Mouse (Mus musculus) MEL-GATA-1-ER (cell line): ENCODE data around the gene BC052040.

Experiments used
- DNase-seq: peaks from one replicate; pipeline ENCODE4 v3.0.0-alpha.2; 2012; ENCODE audit warnings: low read depth; ENCODE audit errors: extremely low read depth

The BC052040 gene

DNA sequence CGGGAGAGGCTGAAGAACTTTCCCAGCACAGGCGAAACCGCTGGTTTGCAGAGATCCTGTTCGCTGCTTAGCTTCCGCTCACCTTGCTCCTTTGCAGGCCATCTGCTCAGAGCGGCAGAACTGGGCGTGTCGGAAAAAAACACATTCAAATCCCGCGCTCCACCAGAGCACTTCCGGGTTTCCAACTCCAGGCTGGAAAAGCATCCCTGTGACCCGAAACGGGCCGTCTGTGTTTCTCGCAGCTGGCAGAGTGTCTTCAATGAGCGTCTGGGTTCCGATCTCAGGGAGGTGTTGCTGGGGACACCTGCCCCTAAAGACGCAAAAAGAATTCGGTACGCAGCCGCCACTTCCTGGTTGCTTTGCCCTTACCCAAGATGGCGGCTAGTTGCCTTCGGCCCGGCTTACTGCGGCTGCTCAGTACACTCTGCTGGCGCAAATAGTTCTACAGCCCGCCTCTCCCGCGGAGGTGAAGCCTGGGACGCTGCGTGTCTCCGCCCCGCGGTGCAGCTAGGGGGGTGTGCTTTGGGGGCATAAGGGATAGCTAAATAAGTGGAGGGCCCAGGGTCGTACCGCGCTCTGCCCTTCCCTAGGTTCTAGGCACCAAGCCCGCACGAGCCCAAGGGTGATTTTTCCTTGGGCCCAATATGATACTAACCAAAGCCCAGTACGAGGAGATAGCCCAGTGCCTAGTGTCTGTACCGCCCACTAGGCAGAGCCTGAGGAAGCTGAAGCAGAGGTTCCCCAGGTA is at the start of gene BC052040:
BC052040 (plus strand) TSS at position 476 of the 748 bp plus-strand sequence.
- peak; percentile 81 for DNase-seq

DNA sequence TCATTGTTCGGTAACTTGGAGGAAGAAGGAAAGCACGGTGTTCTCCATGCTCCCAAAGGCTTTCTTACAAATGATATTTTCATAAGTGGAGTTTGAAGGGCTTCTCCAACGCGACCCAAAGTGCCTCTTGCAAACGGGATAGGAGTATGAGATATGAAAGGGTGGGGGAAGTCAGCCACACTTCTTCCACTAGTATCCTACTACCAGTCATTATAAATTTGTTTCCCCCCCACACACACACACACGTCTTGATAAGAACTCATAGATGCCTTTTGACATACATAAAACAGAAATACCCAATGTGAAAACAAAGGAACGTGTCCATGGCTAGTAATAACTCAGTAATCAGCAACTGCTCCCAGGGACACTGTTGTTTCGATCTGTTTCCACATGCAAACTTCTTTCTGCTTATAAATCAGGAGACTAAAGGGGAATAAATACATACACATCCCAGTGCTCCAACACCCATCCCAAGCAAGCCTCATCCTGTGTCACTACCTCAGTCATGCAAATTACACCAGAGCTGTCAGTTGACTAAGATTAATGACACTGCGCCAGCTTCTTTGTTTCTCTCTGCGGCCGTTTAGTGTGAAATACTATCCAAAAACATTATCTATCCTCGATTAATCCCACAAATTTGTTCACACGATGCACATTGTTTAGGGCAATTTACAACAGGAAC is 43.4 kb upstream of the BC052040 start:
- DNase-seq = no peak

DNA sequence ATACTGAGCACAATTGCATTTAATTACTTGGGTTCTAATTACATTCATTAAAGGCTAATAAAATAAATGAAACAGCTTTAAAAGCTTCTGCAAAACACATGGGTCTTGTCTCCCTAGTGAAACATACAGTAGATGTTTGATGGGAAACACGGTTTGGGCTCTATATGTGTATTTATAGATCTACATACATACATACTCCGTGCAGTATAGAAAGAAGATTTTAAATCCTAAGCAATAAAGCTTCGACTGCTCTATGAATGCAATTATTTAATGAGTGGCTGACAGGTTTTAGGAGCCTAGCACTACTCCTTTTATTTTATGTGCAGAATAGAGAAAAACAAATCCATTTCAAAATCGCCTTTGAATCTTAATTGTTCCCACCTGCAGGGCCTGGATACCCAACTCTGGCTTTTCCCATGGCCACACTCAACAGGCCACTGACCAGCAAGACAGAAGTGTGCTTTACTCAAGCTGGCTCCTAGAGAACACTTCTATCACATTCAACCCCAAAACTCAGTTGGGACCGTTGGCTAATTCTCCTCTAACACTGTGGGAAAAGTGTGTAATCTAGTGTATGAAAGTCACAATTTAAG is 42.7 kb upstream of the BC052040 start:
- DNase-seq = no peak

DNA sequence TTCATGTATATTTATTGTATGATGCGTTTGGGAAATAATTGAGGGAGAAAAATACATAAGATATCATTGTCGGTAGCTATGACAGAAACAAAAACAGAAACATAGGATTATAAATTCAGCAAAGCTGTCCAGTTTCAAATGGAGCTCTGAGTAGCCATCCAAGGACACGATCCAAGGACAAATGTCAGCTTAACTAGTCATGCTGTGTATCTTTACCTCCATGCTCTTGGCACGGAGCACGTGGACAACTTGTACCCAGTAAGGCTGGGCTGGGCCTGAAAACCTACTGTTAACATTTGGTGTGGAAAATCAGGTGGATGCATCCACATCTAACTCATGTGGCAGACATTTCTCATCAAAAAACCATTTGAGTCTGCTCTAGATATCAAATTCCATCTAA is 41.8 kb upstream of the BC052040 start:
- DNase-seq = no peak

DNA sequence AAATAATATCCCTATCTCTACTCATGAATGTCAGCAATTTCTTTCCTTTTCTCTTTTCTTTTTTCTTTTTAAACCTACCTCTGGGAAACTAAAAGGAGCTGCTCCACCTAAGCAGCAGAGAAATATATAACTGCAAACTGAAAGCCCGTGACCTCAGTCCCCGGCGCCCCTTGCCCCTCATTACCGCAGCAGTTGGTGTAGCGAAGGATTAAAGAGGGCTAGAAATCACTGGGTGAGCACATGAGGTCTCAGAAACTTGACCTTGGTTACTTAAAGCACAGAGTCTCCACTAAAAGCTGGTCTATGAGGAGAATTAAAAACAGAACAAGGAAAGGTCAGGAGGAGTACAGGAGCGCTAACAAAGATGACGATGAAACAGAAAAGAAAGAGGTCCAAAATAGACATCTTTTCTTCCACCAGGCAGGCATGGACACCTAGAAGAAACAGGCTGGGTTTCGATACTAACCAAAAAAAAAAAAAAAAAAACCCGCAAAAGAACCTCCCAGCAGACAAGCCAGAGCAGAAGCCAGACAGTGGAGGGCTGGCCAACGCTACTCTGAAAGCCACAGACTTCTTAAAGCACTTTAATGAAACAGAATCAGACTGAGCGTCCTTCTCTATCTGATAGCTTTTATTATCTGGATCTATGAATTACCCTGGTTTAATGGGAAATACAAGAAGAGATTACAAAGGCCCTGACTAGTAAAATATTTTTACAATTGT is 39.0 kb upstream of the BC052040 start:
- no peak for DNase-seq

DNA sequence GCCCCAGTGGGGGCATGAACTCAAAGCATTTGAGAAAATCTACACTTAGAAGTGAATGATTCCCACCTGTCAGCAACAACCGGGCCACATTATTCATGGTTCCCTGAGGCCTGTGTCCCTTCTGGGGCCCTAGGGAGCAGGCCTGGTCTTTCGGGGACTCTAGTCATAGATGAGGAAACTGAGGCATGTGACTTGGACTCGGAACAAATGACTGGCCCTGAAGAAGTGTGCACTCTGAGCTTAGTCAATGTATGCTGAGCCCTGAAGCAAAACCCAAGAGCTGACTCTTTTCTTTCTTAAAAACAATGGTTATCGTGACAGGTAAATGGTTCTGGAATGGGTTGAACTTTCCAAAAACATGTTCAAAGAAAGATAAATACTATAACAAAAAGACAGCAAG is 38.3 kb upstream of the BC052040 start:
- DNase-seq = no peak

DNA sequence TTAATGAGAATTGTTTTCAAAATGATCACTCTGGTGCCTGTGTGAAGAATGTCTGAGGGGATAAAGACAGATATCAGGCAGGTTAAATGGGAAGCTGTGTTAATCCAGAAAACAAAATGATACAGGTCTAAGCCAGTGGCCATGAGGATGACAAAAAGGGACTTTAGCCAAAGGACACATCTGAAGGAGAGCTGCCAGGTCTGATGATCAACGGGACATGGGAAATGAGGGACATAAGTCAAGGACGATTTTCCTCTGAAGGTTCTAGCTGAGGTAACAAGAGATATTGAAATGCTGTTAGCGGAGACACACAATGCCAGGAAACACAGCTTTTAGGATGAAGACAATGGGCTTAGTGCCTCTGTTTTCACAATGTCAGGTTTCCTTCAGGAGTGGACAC is 29.6 kb upstream of the BC052040 start:
- no peak for DNase-seq

DNA sequence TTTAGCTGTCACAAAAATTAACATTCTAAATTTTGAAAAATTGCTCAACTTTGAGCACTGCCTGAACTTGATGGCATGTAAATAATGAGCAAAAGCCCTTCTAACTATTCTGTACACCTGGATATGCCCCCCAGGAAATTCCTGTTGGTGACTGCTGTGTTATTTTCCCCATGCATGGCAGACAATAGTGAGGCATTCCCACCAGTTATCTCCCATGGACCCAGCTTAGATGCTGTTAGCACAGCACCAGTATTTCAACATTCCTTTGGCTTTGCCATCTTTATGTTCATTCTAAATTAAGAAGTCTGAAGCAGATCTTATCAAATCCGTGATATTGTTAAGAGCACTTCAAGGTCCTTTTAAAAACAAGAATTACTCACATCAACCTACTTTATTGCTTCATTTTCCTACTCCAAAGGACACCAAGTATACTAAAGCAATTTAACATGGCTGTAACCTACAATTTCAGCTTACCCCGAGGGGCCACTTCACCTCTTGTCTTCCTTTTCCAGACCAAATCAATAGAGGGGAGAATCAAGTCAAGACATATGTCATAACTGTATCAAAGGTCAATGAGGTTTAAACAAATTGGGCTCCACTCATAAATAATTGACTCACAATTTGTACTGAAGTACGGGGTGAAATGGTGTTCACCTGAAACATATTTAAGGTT is 19.2 kb upstream of the BC052040 start:
- DNase-seq = no peak

DNA sequence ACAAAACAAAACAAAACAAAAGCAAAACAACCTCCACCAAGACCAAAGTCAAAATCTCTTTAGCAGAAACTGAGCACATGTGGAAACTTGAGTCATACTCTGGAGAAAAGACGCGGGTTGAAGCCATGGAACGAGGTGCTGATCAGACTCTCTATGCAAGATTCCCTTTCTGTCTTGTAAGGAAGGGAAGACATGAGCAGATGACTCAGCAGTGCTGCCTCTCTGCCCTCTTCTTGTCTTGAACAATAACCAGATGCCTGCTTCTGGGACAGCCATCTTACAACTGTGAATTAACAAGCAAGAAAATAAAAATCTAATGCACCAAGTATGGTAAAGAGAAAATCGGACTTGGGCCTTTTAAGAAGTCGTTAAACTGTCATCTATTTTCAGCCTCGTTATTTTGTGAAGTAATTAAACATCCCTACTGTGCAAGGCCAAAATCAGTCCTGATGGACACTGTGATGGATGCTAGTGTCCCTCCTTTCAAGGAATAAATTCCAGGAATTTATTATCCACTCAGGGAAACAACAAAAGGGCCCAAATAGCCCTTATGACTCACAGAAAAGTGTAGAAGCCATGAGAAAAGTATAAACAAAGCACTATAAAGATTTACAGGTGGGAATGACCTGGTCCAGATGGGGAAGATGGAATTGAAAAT is 18.0 kb upstream of the BC052040 start:
- no peak for DNase-seq

DNA sequence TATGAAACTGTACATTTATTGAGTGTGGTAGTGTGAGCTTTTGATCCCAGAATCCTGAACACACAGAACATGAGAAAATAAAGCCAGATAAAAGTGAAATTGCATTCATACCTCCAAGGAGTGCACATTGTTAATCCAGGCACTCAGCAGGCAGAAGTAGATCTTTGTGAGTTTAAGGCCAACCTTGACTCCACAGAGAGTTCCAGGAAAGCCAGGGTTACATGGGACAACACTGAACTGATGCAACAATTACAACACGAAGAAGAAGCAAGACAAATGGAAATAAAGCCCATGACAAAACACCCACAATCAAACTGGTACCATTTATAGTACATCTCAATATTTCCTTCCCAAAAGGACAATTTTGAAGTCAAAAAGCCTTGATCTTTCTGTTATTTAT is 9.5 kb upstream of the BC052040 start:
- no peak for DNase-seq

DNA sequence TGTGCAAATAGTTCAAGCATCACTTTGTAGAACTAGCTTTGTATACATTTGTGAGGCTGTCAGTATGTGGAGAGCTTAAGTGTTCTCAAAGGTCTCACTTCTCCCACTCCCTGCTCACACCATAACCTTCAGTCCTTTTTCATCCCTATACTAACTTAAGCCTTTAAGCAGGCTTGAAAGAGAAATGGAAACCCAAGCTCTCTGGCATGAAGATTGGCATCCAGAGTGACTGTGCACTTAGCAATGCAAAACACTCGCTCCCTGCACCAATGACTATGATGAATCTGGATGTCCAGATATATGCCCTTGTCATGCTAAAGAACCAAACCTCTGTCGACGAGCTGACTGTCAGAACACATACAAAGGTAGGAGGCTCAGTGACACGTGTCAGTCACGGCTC is 6.7 kb upstream of the BC052040 start:
- no peak for DNase-seq

DNA sequence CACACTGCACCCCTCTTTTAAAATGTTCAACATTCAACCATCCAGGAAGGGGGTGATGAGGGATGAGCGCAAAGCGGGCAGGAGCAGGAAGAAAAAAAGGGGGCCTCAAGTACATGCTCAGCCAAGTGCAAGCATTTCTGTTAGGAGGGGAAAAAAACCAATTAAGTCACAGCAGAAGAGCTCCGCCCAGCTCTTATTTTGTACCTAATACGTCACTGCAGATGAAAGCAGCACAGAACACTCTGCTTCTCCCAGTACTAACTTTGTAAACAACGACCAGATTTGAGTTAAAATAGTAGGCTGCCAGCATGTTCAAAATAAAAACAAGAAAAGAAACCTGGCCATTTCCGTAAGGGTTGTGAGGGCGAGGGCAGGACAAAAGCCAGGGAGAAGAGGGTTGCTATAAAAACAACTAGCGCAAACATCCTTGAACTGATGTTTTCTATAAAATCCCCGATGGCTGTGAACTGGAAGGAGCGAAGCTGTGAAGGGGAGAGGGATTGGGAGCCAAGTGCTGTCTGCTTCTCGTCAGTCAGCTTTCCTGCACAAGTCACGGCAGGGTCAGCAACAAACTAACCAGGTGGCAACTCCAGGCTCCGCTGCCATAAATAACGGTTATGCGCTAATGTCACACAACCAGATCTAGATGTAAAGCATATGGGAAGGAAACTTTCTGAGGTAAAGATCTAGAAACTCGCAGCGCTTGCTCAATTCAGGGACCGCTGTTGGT is 2.2 kb upstream of the BC052040 start:
- no peak for DNase-seq

DNA sequence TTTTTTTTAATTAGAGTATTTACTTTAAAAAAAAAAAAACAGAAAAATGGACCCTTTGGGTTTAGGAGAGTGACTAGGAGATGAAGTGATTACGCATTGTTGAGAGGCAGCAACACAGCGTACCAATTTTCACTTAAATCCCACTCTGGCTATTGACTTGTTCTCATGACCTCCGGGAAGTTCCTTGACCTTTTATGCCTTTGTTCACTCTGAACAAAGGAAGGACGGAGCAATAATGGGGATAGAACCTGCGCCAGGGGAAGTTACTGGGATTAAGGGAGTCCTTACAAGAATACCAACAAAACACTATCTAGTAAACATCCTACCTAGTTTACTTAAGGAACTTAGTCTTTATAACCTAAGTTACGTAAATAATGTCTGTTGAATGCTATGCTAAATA is 1.5 kb upstream of the BC052040 start:
- DNase-seq = no peak

DNA sequence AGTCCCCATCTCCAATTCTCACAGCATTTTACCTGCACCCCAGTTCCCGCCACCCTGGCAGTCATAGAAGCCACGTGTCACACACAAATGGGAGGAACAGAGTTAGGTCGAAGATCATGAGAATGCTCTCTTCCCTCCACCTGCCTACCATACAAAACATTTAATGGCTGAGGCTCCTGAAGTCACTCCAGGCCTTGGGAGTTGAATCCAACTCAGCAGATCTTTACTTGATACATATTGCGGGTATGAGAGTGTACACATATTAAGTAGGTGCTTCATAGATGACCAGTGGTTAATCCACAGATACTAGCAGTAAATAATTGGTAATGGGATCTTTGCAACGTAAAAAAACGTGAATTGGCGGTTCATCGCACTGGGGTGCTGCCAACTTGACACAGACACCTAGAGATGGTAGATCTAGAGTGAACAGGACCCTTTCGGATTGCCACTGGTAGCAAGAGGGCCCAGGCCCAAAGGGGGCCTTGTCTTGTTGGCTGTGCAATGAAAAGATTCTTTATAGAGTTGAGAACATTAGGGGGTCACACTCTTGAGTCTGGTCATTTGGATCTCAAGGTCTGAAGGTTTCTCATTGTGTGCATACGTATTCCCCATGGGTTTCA is 583 bp downstream of the BC052040 start:
- no peak for DNase-seq

DNA sequence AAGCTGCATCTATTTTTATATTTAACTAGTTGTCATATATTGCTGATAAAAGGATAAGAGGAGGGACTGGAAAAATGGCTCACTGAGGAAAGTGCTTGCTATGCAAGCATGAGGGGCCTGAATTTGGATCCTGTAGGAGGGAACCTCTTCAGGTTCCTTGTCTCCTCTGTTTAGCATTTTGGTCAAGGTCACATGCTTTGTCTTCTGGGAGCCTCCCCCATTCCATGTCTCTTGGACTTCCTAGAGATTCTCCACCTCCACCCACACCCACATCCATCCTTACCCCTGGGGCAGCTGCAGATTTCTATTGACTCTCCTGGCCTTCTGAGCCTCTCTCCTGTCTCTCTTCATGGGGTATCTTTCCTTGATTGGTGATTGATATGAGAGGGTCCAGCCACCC is 2.3 kb downstream of the BC052040 start:
- DNase-seq = no peak

DNA sequence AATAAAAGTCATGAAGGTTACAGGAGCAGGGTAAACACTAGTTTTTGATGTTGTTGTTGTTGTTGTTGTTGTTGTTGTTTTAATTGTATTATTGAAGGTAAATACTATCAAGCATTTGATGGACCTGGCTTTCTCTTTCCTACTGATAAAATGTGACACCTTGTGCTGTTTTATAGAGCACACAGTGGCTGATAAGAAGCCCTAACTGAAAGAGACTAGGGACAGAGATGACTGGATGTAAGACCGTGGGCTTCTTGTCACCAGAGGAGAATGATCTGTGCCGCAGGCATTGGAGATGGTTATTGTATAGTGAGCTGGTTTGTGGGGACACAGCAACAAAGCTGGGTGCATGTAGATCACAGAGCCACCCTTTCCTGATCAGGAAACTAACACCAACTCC is 9.1 kb downstream of the BC052040 start:
- no peak for DNase-seq

DNA sequence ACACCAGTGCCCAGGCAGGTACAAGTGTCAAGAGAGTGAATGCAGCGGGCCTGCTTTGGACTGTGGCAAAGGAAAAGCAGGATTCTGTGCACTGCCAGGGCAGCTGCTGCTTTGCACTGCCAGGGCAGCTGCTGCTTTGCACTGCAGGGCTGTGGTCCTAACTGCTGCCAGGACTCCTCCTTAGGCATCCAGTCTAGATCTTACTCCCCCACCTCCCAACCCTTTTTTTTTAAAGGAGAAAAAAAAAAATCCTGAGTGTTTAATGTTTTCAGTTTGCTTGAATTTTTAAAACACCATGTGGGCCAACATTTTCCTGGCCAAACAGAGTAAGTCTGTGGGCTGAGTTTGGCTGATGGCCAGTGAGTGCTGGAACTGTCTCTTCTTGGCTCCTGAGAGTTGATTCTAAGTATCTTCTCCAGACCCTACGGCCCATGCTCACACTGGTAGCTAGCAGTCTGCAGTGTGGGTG is 11.2 kb downstream of the BC052040 start:
- no peak for DNase-seq

DNA sequence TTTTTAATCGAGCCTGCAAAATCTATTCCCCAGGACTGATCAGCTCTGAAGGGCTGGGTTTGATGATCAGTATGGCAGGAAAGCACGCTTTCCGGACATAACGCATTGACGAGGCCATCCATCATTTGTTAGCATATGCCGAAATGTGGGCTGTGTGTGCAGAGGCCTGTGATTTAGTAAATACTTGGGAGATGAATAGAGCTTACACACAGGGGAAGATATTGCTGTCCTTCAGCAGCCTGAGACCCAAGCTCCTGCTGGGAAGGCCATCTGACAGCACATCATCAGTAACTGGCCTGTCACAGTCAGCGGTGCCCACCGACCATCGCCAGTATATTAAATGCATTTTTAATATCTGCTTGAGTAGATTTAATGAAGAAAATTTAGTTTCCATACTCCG is 15.5 kb downstream of the BC052040 start:
- DNase-seq = no peak

DNA sequence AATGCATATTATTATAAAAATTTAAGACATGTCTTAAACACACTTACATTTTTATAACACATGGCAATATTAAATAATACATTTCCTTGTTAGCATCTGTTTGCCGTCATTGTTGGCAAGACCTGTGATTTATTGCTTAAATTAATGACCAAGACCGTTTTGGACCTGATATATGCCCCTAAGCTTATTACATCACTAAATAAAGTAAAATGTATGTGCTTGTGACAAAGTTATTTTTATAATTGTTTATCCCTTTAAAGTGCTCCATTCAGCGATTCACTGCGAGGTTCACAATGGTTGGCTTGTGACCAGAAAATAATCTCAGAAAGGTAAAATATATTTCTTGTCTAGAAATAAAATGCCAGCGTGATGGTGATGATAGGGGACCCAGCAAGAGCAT is 16.8 kb downstream of the BC052040 start:
- no peak for DNase-seq

DNA sequence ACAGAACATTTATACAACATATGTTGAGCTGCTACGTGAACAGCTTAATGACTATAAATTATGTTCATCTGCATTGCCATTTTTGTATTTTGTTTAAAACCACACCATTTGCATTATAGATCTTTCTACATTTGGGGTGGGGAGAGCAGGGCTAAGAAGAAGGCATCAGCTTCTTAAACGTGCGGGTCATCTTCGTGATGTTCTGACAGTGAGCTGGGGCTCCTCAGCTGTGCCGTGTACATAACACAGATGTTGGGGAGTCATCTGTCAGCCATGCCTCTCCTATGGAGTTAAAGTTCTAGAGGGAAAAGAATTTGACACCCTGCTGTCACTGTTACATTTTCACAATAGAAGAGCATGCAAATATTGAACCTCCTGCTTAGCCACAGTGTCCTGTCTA is 19.2 kb downstream of the BC052040 start:
- no peak for DNase-seq
